Mouse (Mus musculus): ENCODE data around the gene Kctd3.

Gene Kctd3

GRCm38 (mm10) chr1:189010671-189011070, 3.0 kb upstream of the Kctd3 start:
- DNase-seq (ENCODE audit: low spot score in 2 of 2): no peak

GRCm38 (mm10) chr1:189007980-189008324, 311 bp upstream of the Kctd3 start:
- DNase-seq (ENCODE audit: low spot score in 2 of 2): no peak

- no peak for DNase-seq (ENCODE audit: low spot score in 2 of 2)
These were observed 815 bp downstream of the Kctd3 start for GRCm38 (mm10) chr1:189006826-189007225.

DNA sequence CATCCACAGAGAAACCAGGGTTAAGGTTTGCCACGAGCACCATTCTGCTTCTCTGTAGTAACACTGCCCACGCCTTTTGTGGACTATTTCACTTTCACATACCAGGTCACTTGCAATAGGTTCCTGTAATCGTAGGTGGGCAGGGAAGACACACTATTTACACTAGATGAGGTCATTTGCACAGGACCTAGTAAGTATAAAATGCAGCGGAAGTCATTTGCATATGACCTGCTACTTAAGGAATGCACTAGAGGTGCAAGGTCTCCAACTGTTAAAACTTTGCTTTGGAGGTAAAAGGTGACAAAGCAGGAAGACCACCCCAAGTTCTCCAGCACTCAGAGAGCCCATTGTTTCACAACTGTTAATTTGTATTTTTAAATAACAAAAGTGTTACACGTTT, 1.4 kb downstream of the Kctd3 start:
- no peak for DNase-seq (ENCODE audit: low spot score in 2 of 2)

GRCm38 (mm10) chr1:189004774-189005173, 2.9 kb downstream of the Kctd3 start:
- DNase-seq (ENCODE audit: low spot score in 2 of 2): no peak

DNA sequence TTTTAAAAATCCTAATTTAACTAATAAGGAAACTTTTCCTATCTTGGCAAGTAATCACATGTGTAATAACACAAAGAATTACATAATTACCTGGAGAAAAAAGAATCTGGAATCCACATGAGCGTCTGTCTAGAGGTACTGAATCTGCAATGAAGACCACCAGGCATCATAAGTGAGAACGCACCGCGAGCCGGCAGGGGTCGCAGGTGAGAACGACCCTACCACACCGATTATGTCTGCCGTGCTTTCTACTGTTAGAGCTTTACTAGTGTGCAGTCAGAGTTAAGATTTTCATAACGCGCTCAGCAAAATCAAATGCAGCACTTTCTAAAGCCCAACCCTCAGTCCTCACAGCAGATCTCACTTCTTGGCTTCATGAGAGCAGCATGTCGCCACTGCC, 5.8 kb downstream of the Kctd3 start:
- no peak for DNase-seq (ENCODE audit: low spot score in 2 of 2)

DNA sequence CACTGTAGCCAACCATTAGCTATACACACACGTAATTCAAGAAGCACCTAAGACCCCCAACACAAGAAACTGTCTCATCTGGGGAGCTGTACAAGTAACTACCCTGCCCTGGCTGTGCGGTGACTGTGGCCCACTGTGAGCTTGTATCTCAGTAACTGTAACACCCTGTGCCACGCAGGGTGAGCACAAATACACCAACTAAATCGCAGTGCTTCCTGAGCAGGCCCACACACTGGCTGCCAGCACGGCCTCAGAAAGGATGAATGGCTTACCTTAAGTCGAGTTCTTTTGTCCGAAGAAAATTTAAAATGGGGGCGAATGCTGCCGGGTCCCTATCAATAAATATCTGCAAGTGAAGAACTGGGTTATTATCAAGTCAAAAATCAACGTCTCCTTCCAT, 7.7 kb downstream of the Kctd3 start:
- DNase-seq (ENCODE audit: low spot score in 2 of 2): no peak

DNA sequence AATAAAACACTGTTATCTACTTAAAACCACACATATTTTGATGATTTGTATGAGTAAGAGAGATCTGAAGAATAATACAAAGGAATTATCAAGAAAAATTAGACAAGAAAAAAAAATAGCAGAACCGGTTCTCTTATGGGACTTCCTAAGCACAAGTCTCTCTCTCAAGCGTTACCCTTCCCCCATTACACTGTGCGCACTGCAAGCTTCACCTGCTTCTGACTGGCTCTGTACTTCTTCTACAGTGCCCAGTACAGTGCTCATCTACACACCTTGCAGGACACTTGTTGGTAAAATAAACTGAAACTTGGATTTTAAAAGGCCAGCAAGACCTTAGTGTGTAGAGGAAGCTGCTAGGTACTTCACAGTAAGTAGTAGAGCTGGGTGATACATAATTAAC, 9.7 kb downstream of the Kctd3 start:
- DNase-seq (ENCODE audit: low spot score in 2 of 2): no peak

DNA sequence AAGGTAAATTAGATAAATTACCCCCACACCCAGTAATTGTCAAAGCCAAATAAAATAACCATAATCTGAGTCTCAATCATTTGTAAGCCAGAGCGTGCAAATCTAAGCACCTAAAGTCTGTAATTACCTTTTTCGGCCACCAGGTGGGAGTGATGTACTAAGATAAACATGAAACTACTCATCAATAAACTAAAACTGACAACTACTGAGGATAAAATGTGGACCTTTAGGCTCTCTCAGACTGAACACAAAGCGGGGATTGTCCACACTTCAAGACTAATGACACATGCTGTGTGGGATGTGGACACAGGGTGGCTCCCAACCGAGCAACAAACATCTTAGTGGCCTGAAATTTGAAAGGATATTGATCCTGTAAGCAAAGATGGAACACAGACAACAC, 14.4 kb downstream of the Kctd3 start:
- DNase-seq (ENCODE audit: low spot score in 2 of 2): peak; percentile 52 to 59

DNA sequence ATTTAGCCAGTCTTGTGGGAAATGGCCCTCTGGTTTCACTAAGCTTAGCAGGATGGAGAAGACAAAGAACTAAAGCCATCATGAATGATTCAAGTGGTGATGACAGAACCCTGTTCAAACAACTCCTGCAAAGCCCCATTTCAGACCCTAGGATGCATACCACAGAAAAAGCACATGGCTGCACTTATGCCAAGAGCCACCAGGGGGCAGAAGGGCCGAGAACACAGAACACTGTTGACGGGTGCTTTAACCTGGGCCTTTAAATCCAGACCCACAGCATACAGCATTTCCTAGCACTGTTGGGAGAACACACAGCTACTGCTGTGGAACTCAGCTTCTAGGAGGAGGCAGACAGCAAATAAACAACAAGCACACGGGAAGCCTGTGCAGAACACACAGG, 27.6 kb downstream of the Kctd3 start:
- DNase-seq (ENCODE audit: low spot score in 2 of 2): peak; percentile 68 to 69

DNA sequence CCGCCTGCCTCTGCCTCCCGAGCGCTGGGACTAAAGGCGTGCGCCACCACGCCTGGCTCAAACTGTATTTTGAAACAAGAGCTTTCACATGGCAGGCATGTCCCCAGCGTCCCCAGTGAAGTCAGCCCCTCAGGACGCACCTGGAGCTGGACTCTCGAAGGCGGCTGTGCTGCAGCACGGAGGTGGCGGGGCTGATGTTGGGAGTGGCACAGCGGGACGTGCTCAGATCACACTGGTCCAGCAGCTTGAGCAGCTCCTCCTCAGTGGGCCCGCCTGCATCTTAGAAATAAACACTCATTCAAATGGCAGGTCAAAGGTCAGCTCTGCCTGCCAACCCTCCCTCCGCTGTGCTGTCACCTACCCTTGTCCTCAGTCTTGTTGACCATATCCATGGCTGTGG, 33.7 kb downstream of the Kctd3 start:
- DNase-seq (ENCODE audit: low spot score in 2 of 2): no peak

GRCm38 (mm10) chr1:188973078-188973477, 34.6 kb downstream of the Kctd3 start:
- no peak for DNase-seq (ENCODE audit: low spot score in 2 of 2)

- DNase-seq (ENCODE audit: low spot score in 2 of 2): no peak
These were observed 55.1 kb downstream of the Kctd3 start for GRCm38 (mm10) chr1:188952501-188952900.

DNA sequence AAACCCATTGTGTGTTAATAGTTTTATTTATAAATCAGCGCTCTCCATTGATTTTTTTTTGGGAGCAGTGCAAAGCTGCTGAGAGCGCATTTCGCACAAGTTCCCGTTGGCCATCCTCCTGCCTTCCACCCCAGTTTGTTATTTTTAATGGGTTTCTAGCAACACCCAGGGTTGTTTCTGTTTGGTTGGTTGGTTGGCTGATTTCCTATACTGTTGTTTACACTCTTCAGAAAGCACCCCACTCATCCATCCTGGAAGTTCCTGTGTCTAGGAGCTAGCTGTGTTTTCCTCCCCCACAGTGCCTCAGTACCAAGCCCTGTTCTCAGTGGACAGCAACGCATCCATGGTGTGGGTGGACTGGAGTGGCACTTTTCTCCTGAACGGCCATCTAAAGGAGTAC, 56.5 kb downstream of the Kctd3 start:
- no peak for DNase-seq (ENCODE audit: low spot score in 2 of 2)

- no peak for DNase-seq (ENCODE audit: low spot score in 2 of 2)
These were observed 59.4 kb downstream of the Kctd3 start for GRCm38 (mm10) chr1:188948276-188948675.

GRCm38 (mm10) chr1:188947794-188948193, 59.8 kb downstream of the Kctd3 start:
- DNase-seq (ENCODE audit: low spot score in 2 of 2): peak in 1 of 2 experiments; percentile 13

DNA sequence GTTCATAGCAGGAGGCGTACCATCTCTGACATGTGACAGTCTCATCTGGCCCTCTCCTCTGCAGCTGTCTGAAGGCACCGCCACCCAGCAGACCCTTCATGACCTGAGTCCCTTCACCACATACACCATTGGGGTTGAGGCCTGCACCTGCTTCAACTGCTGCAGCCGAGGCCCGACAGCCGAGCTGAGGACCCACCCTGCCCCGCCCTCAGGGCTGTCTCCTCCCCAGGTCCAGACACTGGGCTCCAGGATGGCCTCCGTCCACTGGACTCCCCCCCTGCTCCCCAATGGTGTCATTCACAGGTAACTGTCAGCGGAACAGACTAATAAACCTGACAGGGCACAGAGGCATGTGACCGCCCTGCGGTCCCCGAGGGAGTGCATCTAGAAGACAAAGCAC, 60.8 kb downstream of the Kctd3 start:
- no peak for DNase-seq (ENCODE audit: low spot score in 2 of 2)

- DNase-seq (ENCODE audit: low spot score in 2 of 2): no peak
These were observed 62.3 kb downstream of the Kctd3 start for GRCm38 (mm10) chr1:188945326-188945725.

GRCm38 (mm10) chr1:188937246-188937780, 70.3 kb downstream of the Kctd3 start:
- no peak for DNase-seq (ENCODE audit: low spot score in 2 of 2)
